Mouse (Mus musculus) cerebral cortex, adult 2 months (tissue): ENCODE data around the gene Map4k3.

Experiments used
- WGBS: fragments of 180-500 bp; shearing (Covaris S2); methylation state at CpG from one replicate; pipeline ENCODE4 v1.1.7; 2018; 5-methylcytosine and 5-hydroxymethylcytosine counted together

The Map4k3 gene

GRCm38 (mm10) chr17:80568441-80568840 is 159.8 kb downstream of the Map4k3 start:
- 87% methylated on average over 2 of the region's 2 CpGs for WGBS

GRCm38 (mm10) chr17:80564611-80564924 is 163.7 kb downstream of the Map4k3 start:
- WGBS: 26% methylated on average over 3 of the region's 3 CpGs

GRCm38 (mm10) chr17:80563762-80564610 is 164.3 kb downstream of the Map4k3 start:
- WGBS: 93% methylated on average over 27 of the region's 27 CpGs

- WGBS: 76% methylated on average over 5 of the region's 5 CpGs
These were observed 165.5 kb downstream of the Map4k3 start for GRCm38 (mm10) chr17:80562792-80563191.

GRCm38 (mm10) chr17:80560669-80561401 is 167.4 kb downstream of the Map4k3 start:
- 18% methylated on average over 12 of the region's 12 CpGs for WGBS

- 82% methylated on average over 4 of the region's 4 CpGs for WGBS
These were observed 168.5 kb downstream of the Map4k3 start for GRCm38 (mm10) chr17:80559745-80560144.

- 35% methylated on average over 11 of the region's 11 CpGs for WGBS
These were observed 169.2 kb downstream of the Map4k3 start for GRCm38 (mm10) chr17:80559050-80559449.

GRCm38 (mm10) chr17:80558583-80558982 is 169.7 kb downstream of the Map4k3 start:
- 84% methylated on average over 14 of the region's 14 CpGs for WGBS

GRCm38 (mm10) chr17:80557461-80557860 is 170.8 kb downstream of the Map4k3 start:
- WGBS: 97% methylated on average over 5 of the region's 5 CpGs

GRCm38 (mm10) chr17:80553318-80554270 is 174.7 kb downstream of the Map4k3 start:
- 6% methylated on average over 35 of the region's 35 CpGs for WGBS

GRCm38 (mm10) chr17:80552653-80553052 is 175.6 kb downstream of the Map4k3 start:
- WGBS: 78% methylated on average over 4 of the region's 4 CpGs

GRCm38 (mm10) chr17:80550981-80551380 is 177.3 kb downstream of the Map4k3 start:
- WGBS: 85% methylated on average over 15 of the region's 15 CpGs

- WGBS: 86% methylated on average over 2 of the region's 2 CpGs
These were observed 181.4 kb downstream of the Map4k3 start for GRCm38 (mm10) chr17:80546846-80547245.

- WGBS: 79% methylated on average over 8 of the region's 8 CpGs
These were observed 182.1 kb downstream of the Map4k3 start for GRCm38 (mm10) chr17:80546227-80546626.

- 74% methylated on average over 20 of the region's 20 CpGs for WGBS
These were observed 184.6 kb downstream of the Map4k3 start for GRCm38 (mm10) chr17:80543646-80544045.

GRCm38 (mm10) chr17:80537136-80537535 is 191.1 kb downstream of the Map4k3 start:
- WGBS: 65% methylated on average over 6 of the region's 6 CpGs

- WGBS: 28% methylated on average over 6 of the region's 6 CpGs
These were observed 192.7 kb downstream of the Map4k3 start for GRCm38 (mm10) chr17:80535633-80536032.

GRCm38 (mm10) chr17:80531351-80531750 is 196.9 kb downstream of the Map4k3 start:
- WGBS: 72% methylated on average over 2 of the region's 2 CpGs
